In genomic region chr3:88553880-88554586, GRCm38 (mm10) we compare ENCODE assay signal across 7 mouse cellular contexts. TPM values are rescaled to one million over a fixed set of nuclear protein-coding genes. Genes with fewer than 3 reads are reported as not detected.
DNase-seq lines count a peak whose midpoint lies in the region; ATAC-seq and TF ChIP-seq lines count a peak whose summit lies in the region.

No protein-coding gene starts in this region.

- H3ac ChIP-seq in C2C12 (ENCODE audit: control insufficient read depth, insufficient read length, low read depth), result peak overlapping the region; percentile 88

- peak; percentile 67 for DNase-seq in embryo, embryonic 11 days
- peak; percentile 54 for DNase-seq in thymus, postnatal 0 days (ENCODE audit: low spot score)

- TF ChIP-seq CTCF in C2C12 (IDR thresholded peaks at IDR 0.05; ENCODE audit: control insufficient read depth, insufficient read depth, insufficient read length) (peak; percentile 4), E14TG2a.4 (conservative IDR thresholded peaks at IDR 0.05; ENCODE audit: low read length) (no peak)

- H3K9ac ChIP-seq in heart, embryonic 16.5 days (ENCODE audit: low read length), result peak overlapping the region; percentile 85
- peak overlapping the region; percentile 94 for H3K9ac ChIP-seq in limb, embryonic 13.5 days
- peak overlapping the region; percentile 96 for H3K9ac ChIP-seq in midbrain, embryonic 16.5 days (ENCODE audit: low read depth, low read length)

- peaks cover 78% of the 10 kb centered on the region for H3K4me1 ChIP-seq in E14TG2a.4 (replicated peaks; ENCODE audit: low read depth, low read length)
- peaks cover 15% of the 10 kb centered on the region for H3K4me1 ChIP-seq in heart, embryonic 16.5 days (ENCODE audit: control insufficient read depth, insufficient read depth, low read length)
- H3K4me1 ChIP-seq in limb, embryonic 13.5 days, result peaks cover 26% of the 10 kb centered on the region
- peaks cover 26% of the 10 kb centered on the region for H3K4me1 ChIP-seq in midbrain, embryonic 16.5 days (ENCODE audit: control insufficient read depth, insufficient read depth, low read length)

- H3K79me2 ChIP-seq in C2C12 (ENCODE audit: control insufficient read depth, insufficient read depth), result peaks cover 67% of the 10 kb centered on the region

- no peaks in the 10 kb centered on the region for H3K9me3 ChIP-seq in E14TG2a.4 (ENCODE audit: low read length)
- H3K9me3 ChIP-seq in heart, embryonic 16.5 days (replicated peaks; ENCODE audit: control insufficient read depth, low read length), result no peaks in the 10 kb centered on the region
- no peaks in the 10 kb centered on the region for H3K9me3 ChIP-seq in limb, embryonic 13.5 days
- H3K9me3 ChIP-seq in midbrain, embryonic 16.5 days (replicated peaks; ENCODE audit: control insufficient read depth, low read length, poor library complexity, severe bottlenecking), result no peaks in the 10 kb centered on the region

- H3K36me3 ChIP-seq in C2C12 (ENCODE audit: control insufficient read depth, insufficient read depth) (peaks cover 33% of the 10 kb centered on the region), E14TG2a.4 (ENCODE audit: insufficient read depth, low read length) (peaks cover 61% of the 10 kb centered on the region)
- H3K36me3 ChIP-seq in heart, embryonic 16.5 days (ENCODE audit: control insufficient read depth, insufficient read depth), result peaks cover 17% of the 10 kb centered on the region
- H3K36me3 ChIP-seq in limb, embryonic 13.5 days, result peaks cover 36% of the 10 kb centered on the region
- H3K36me3 ChIP-seq in midbrain, embryonic 16.5 days (ENCODE audit: control insufficient read depth, insufficient read depth, low read length), result peaks cover 11% of the 10 kb centered on the region

- H3K27me3 ChIP-seq in C2C12 (ENCODE audit: control insufficient read depth, insufficient read depth, insufficient read length) (no peaks in the 10 kb centered on the region), E14TG2a.4 (ENCODE audit: insufficient read depth, low read length) (no peaks in the 10 kb centered on the region)
- H3K27me3 ChIP-seq in heart, embryonic 16.5 days (ENCODE audit: control insufficient read depth, insufficient read depth, low read length), result no peaks in the 10 kb centered on the region
- H3K27me3 ChIP-seq in limb, embryonic 13.5 days, result no peaks in the 10 kb centered on the region
- no peaks in the 10 kb centered on the region for H3K27me3 ChIP-seq in midbrain, embryonic 16.5 days (ENCODE audit: control insufficient read depth, insufficient read depth, low read depth, low read length)

- ATAC-seq in heart, embryonic 16.5 days (replicated peaks; ENCODE audit: extremely low read depth, insufficient read depth, low FRiP score), result peak; percentile 5
- peak; percentile 42 for ATAC-seq in limb, embryonic 13.5 days (ENCODE audit: low FRiP score, low read depth)
- ATAC-seq in midbrain, embryonic 16.5 days, result peak; percentile 22

- H3K4me3 ChIP-seq in C2C12 (ENCODE audit: insufficient read depth, poor library complexity, severe bottlenecking) (peak overlapping the region; percentile 76), E14TG2a.4 (replicated peaks; ENCODE audit: low read length) (peak overlapping the region; percentile 99)
- peak overlapping the region; percentile 69 for H3K4me3 ChIP-seq in heart, embryonic 16.5 days (ENCODE audit: low read length)
- H3K4me3 ChIP-seq in limb, embryonic 13.5 days, result peak overlapping the region; percentile 92
- peak overlapping the region; percentile 90 for H3K4me3 ChIP-seq in midbrain, embryonic 16.5 days (ENCODE audit: low read depth, low read length)

- H3K27ac ChIP-seq in heart, embryonic 16.5 days (ENCODE audit: low read length), result peak overlapping the region; percentile 99
- peak overlapping the region; percentile 95 for H3K27ac ChIP-seq in limb, embryonic 13.5 days
- peak overlapping the region; percentile 93 for H3K27ac ChIP-seq in midbrain, embryonic 16.5 days (ENCODE audit: low read length)

- H3K79me3 ChIP-seq in C2C12 (ENCODE audit: low read depth), result peaks cover 34% of the 10 kb centered on the region

- under 1% methylated on average over 41 of the region's 41 CpGs for WGBS in heart, embryonic 16.5 days
- under 1% methylated on average over 38 of the region's 41 CpGs for WGBS in limb, embryonic 13.5 days
- under 1% methylated on average over 39 of the region's 41 CpGs for WGBS in midbrain, embryonic 16.5 days

- peak overlapping the region; percentile 90 for H3K4me2 ChIP-seq in heart, embryonic 16.5 days (ENCODE audit: low read depth, low read length)
- H3K4me2 ChIP-seq in limb, embryonic 13.5 days (replicated peaks), result peak overlapping the region; percentile 81
- H3K4me2 ChIP-seq in midbrain, embryonic 16.5 days (ENCODE audit: low read length), result peak overlapping the region; percentile 88

TF ChIP-seq in C2C12, 6 proteins besides CTCF, POLR2A, EP300 and RAD21:
- no peak for TF ChIP-seq MYOD1 (IDR thresholded peaks at IDR 0.05; ENCODE audit: control insufficient read depth, insufficient read length, low read depth)
- no peak for TF ChIP-seq USF1 (IDR thresholded peaks at IDR 0.05; ENCODE audit: low read depth)
- no peak for TF ChIP-seq CEBPB (IDR thresholded peaks at IDR 0.05; ENCODE audit: low read depth)
- TF ChIP-seq FOSL1 (IDR thresholded peaks at IDR 0.05; ENCODE audit: insufficient read depth, low read length, poor library complexity, severe bottlenecking), result no peak
- TF ChIP-seq MAX (IDR thresholded peaks at IDR 0.05), result no peak
- TF ChIP-seq MYOG (IDR thresholded peaks at IDR 0.05; ENCODE audit: control insufficient read depth, extremely low read depth, insufficient read length), result no peak

RNA-seq across cellular contexts. Expression of gene Ubqln4, which starts 0.5 kb away (rescaled TPM):
- 55.9 TPM for polyA plus RNA-seq in C2C12 (2012; fragmentation: generic; extraction: Trizol)
- 28.8 and 32.0 TPM in 2 replicates for polyA plus RNA-seq in heart, embryonic 16.5 days (2015; fragmentation: Nextera tagmentation; extraction: Ambion mirVana)
- polyA plus RNA-seq in limb, embryonic 13.5 days (2015; fragmentation: Nextera tagmentation; extraction: Ambion mirVana), result 46.6 and 48.2 TPM in 2 replicates
- 39.8 and 41.3 TPM in 2 replicates for polyA plus RNA-seq in midbrain, embryonic 16.5 days (2015; fragmentation: Nextera tagmentation; extraction: Ambion mirVana)
- polyA plus RNA-seq in thymus, postnatal 0 days (2015; fragmentation: Nextera tagmentation; extraction: Ambion mirVana), result 14.6 and 16.2 TPM in 2 replicates

RNA-seq across cellular contexts. Expression of gene Lamtor2, which starts 1.2 kb away (rescaled TPM):
- polyA plus RNA-seq in C2C12 (2012; fragmentation: generic; extraction: Trizol), result 136 TPM
- 136 and 139 TPM in 2 replicates for polyA plus RNA-seq in heart, embryonic 16.5 days (2015; fragmentation: Nextera tagmentation; extraction: Ambion mirVana)
- polyA plus RNA-seq in limb, embryonic 13.5 days (2015; fragmentation: Nextera tagmentation; extraction: Ambion mirVana), result 147 and 154 TPM in 2 replicates
- 181 and 193 TPM in 2 replicates for polyA plus RNA-seq in midbrain, embryonic 16.5 days (2015; fragmentation: Nextera tagmentation; extraction: Ambion mirVana)
- polyA plus RNA-seq in thymus, postnatal 0 days (2015; fragmentation: Nextera tagmentation; extraction: Ambion mirVana), result 150 and 153 TPM in 2 replicates

RNA-seq across cellular contexts. Expression of gene Rab25, which starts 5.9 kb away (rescaled TPM):
- 0.07 TPM for polyA plus RNA-seq in C2C12 (2012; fragmentation: generic; extraction: Trizol)
- polyA plus RNA-seq in heart, embryonic 16.5 days (2015; fragmentation: Nextera tagmentation; extraction: Ambion mirVana), result 2.2 and 5.2 TPM in 2 replicates
- polyA plus RNA-seq in limb, embryonic 13.5 days (2015; fragmentation: Nextera tagmentation; extraction: Ambion mirVana), result 7.7 and 9.3 TPM in 2 replicates
- polyA plus RNA-seq in midbrain, embryonic 16.5 days (2015; fragmentation: Nextera tagmentation; extraction: Ambion mirVana), result 0.69 TPM in 1 of 2 replicates, not detected in the other
- polyA plus RNA-seq in thymus, postnatal 0 days (2015; fragmentation: Nextera tagmentation; extraction: Ambion mirVana), result 2.7 and 3.5 TPM in 2 replicates

RNA-seq across cellular contexts. Expression of gene Ssr2, which starts 21.6 kb away (rescaled TPM):
- polyA plus RNA-seq in C2C12 (2012; fragmentation: generic; extraction: Trizol), result 351 TPM
- polyA plus RNA-seq in heart, embryonic 16.5 days (2015; fragmentation: Nextera tagmentation; extraction: Ambion mirVana), result 136 and 161 TPM in 2 replicates
- 294 and 306 TPM in 2 replicates for polyA plus RNA-seq in limb, embryonic 13.5 days (2015; fragmentation: Nextera tagmentation; extraction: Ambion mirVana)
- 127 and 144 TPM in 2 replicates for polyA plus RNA-seq in midbrain, embryonic 16.5 days (2015; fragmentation: Nextera tagmentation; extraction: Ambion mirVana)
- polyA plus RNA-seq in thymus, postnatal 0 days (2015; fragmentation: Nextera tagmentation; extraction: Ambion mirVana), result 206 and 212 TPM in 2 replicates

RNA-seq across cellular contexts. Expression of gene Mex3a, which starts 21.8 kb away (rescaled TPM):
- polyA plus RNA-seq in C2C12 (2012; fragmentation: generic; extraction: Trizol), result 14.9 TPM
- polyA plus RNA-seq in heart, embryonic 16.5 days (2015; fragmentation: Nextera tagmentation; extraction: Ambion mirVana), result 5.3 and 5.7 TPM in 2 replicates
- polyA plus RNA-seq in limb, embryonic 13.5 days (2015; fragmentation: Nextera tagmentation; extraction: Ambion mirVana), result 32.9 and 33.9 TPM in 2 replicates
- polyA plus RNA-seq in midbrain, embryonic 16.5 days (2015; fragmentation: Nextera tagmentation; extraction: Ambion mirVana), result 28.6 and 33.0 TPM in 2 replicates
- 8.1 and 10.3 TPM in 2 replicates for polyA plus RNA-seq in thymus, postnatal 0 days (2015; fragmentation: Nextera tagmentation; extraction: Ambion mirVana)

Comparison
In these comparisons a context has a peak if more than half of its experiments do, and no peak if none do; other contexts are left out.
1. Peak in every context shown above with its lines: DNase-seq, ATAC-seq, H3K4me3 ChIP-seq and H3K27ac ChIP-seq.